Mouse (Mus musculus) CD8-positive naive resting alpha-beta T cell, adult 57 days (primary cell): ENCODE measurements around the gene Olfr1037. TPM values are rescaled to one million over a fixed set of nuclear protein-coding genes. Genes with fewer than 3 reads are reported as not detected.

Experiments
- total RNA-seq: library from RNA; stranded (reverse); gene quantifications from one replicate; pipeline ENCODE4 v1.2.4, GENCODE M21; 2023

Olfr1037 gene
- not detected for total RNA-seq

DNA sequence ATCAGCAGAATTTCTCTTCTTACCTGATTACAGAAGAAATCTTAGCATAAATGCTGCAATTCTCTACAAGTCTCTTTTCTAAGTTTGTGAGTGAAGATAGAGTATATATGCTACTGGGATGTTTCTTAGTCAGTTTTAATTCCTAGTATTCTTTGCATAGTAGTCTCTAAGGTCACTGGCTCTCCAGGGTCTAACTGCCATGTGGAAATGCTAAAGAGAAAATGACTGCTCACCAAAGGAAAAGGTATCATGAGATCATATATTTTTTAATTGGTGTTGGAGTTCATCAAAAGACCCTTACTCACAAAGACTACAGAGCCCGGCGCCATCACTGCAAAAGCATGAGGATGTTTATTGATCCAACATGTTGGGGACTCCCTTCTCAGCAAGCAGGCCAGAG, at the start of gene Olfr1037:
Olfr1037 (minus strand) TSS at position 101 of the 400 bp plus-strand sequence.

DNA sequence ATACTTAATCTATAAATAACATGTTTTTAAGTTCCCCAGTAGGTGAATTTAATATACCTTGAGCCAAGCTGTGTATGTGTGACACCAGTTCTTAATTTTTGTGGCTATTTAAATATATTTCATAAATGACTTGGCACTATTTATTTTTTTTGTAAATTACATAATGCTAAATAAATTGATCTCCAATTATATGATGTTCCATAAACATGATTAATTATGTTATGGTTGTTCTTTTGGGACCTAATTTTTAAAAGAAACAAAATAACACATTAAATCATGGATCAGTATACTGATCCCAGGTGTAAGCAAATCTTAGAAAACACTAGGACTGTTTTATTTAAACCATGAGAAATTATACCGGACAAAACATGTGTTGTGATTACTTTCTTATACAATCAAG, 48.6 kb upstream of the Olfr1037 start, which contains the start of gene Olfr1039:
Olfr1039 (minus strand) TSS at position 101 of the 400 bp plus-strand sequence.

DNA sequence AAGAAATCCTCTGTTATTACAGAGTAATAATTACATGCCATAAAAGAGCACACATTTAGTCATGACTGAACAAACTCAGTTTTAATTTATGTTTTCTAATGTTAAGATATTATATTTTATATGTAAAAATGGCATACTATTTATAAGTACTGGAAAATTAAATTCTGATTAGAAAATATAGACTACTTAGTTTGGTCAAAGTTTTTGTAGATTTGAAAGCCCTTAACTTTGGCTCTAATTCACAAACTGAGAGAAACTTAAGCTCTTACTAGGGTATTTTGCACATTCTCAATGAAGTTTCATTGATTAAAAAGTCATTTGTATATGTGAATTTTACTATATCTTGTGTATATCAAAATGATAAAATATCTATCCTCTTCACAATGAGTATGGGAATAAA, 13.5 kb downstream of the Olfr1037 start, which contains the start of gene Olfr1036:
Olfr1036 (plus strand) TSS at position 301 of the 400 bp plus-strand sequence.

DNA sequence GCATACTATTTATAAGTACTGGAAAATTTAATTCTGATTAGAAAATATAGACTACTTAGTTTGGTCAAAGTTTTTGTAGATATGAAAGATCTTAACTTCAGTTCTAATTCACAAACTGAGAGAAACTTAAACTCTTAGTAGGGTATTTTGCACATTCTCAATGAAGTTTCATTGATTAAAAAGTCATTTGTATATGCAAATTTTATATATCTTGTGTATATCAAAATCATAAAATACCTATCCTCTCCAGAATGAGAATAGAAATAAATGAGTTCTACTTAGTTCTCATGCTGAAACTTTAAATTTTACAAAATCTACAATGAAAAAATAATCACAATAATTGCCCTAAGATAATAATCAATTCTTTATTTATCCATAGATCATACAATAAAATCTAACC, 41.6 kb downstream of the Olfr1037 start, which contains the start of gene Olfr1034:
Olfr1034 (plus strand) TSS at position 301 of the 400 bp plus-strand sequence.

Other genes starting within 250 kb of the Olfr1037 start
- gene Olfr1019, start 241.9 kb downstream of the Olfr1037 start, total RNA-seq = not detected
- gene Olfr1020, start 240.4 kb downstream of the Olfr1037 start, total RNA-seq = not detected
- not detected for gene Olfr1022, start 218.8 kb downstream of the Olfr1037 start, total RNA-seq
- not detected for gene Olfr1023, start 201.7 kb downstream of the Olfr1037 start, total RNA-seq
- gene Olfr1024, start 182.3 kb downstream of the Olfr1037 start, total RNA-seq = not detected
- gene Olfr1025-ps1, start 172.2 kb downstream of the Olfr1037 start, total RNA-seq = not detected
- gene Olfr1026, start 165.8 kb downstream of the Olfr1037 start, total RNA-seq = not detected
- 0.18 TPM for gene Olfr1028, start 136.9 kb downstream of the Olfr1037 start, total RNA-seq
- not detected for gene Olfr1029, start 113.5 kb downstream of the Olfr1037 start, total RNA-seq
- not detected for gene Olfr1030, start 108.1 kb downstream of the Olfr1037 start, total RNA-seq
- not detected for gene Olfr1031, start 97.1 kb downstream of the Olfr1037 start, total RNA-seq
- gene Olfr1032, start 81.8 kb downstream of the Olfr1037 start, total RNA-seq = not detected
- gene Olfr1033, start 66.8 kb downstream of the Olfr1037 start, total RNA-seq = not detected
- not detected for gene Olfr1034, start 41.5 kb downstream of the Olfr1037 start, total RNA-seq
- not detected for gene Olfr1036, start 13.4 kb downstream of the Olfr1037 start, total RNA-seq
- gene Olfr1039, start 48.5 kb upstream of the Olfr1037 start, total RNA-seq = not detected
- not detected for gene Olfr1040, start 59.3 kb upstream of the Olfr1037 start, total RNA-seq
- not detected for gene Olfr1042, start 74.5 kb upstream of the Olfr1037 start, total RNA-seq
- not detected for gene Olfr1043, start 80.1 kb upstream of the Olfr1037 start, total RNA-seq
- not detected for gene Olfr1044, start 90.4 kb upstream of the Olfr1037 start, total RNA-seq
- gene Olfr52, start 98.3 kb upstream of the Olfr1037 start, total RNA-seq = not detected
- not detected for gene Olfr1045, start 115.6 kb upstream of the Olfr1037 start, total RNA-seq
- gene Olfr1046, start 131.9 kb upstream of the Olfr1037 start, total RNA-seq = not detected
- not detected for gene Olfr1047, start 144.0 kb upstream of the Olfr1037 start, total RNA-seq
- gene Olfr1048, start 152.9 kb upstream of the Olfr1037 start, total RNA-seq = not detected
- not detected for gene Olfr1049, start 170.9 kb upstream of the Olfr1037 start, total RNA-seq
- not detected for gene Olfr1051, start 191.7 kb upstream of the Olfr1037 start, total RNA-seq
- gene Olfr1052, start 205.1 kb upstream of the Olfr1037 start, total RNA-seq = not detected
- gene Olfr1053, start 227.9 kb upstream of the Olfr1037 start, total RNA-seq = not detected
- gene Olfr1054, start 248.0 kb upstream of the Olfr1037 start, total RNA-seq = not detected